8 mouse cellular contexts compared by ENCODE assay signal in genomic region chrX:150588023-150588764, GRCm38 (mm10). TPM values are rescaled to one million over a fixed set of nuclear protein-coding genes. Genes with fewer than 3 reads are reported as not detected.
A peak's percentile ranks its signal among the peaks of the same experiment; 100 is the strongest.
DNase-seq lines count a peak whose midpoint lies in the region; ATAC-seq lines count a peak whose summit lies in the region.

Gene Pfkfb1, plus strand, starts transcription at chrX:150588229.

- WGBS in embryonic facial prominence, embryonic 13.5 days: 25% methylated on average over 35 of the region's 35 CpGs
- WGBS in limb, embryonic 13.5 days: 21% methylated on average over 35 of the region's 35 CpGs
- whole genome bisulfite sequencing in midbrain, embryonic 16.5 days: 19% methylated on average over 34 of the region's 35 CpGs

- H3K9me3 ChIP-seq in embryonic facial prominence, embryonic 13.5 days: no peaks in the 10 kb centered on the region
- H3K9me3 ChIP-seq in limb, embryonic 13.5 days: no peaks in the 10 kb centered on the region
- no peaks in the 10 kb centered on the region for H3K9me3 ChIP-seq in midbrain, embryonic 16.5 days (replicated peaks; ENCODE audit: control insufficient read depth, low read length, poor library complexity, severe bottlenecking)

- peak; percentile 88 for ATAC-seq in embryonic facial prominence, embryonic 13.5 days (ENCODE audit: insufficient number of reproducible peaks, insufficient read depth, low FRiP score, low TSS enrichment, low read depth)
- peak; percentile 97 for ATAC-seq in limb, embryonic 13.5 days (ENCODE audit: low FRiP score, low read depth)
- ATAC-seq in midbrain, embryonic 16.5 days: peak; percentile 97

- peaks cover 17% of the 10 kb centered on the region for H3K36me3 ChIP-seq in embryonic facial prominence, embryonic 13.5 days
- H3K36me3 ChIP-seq in limb, embryonic 13.5 days: peaks cover 15% of the 10 kb centered on the region
- H3K36me3 ChIP-seq in midbrain, embryonic 16.5 days (ENCODE audit: control insufficient read depth, insufficient read depth, low read length): peaks cover 4% of the 10 kb centered on the region; the same call in 1 of the 2 replicates

- H3K27ac ChIP-seq in embryonic facial prominence, embryonic 13.5 days: peak within 1 kb of the TSS; percentile 78
- peak within 1 kb of the TSS; percentile 83 for H3K27ac ChIP-seq in limb, embryonic 13.5 days
- H3K27ac ChIP-seq in midbrain, embryonic 16.5 days (ENCODE audit: low read length): peak within 1 kb of the TSS; percentile 80

- no peaks in the 10 kb centered on the region for H3K4me1 ChIP-seq in embryonic facial prominence, embryonic 13.5 days
- no peaks in the 10 kb centered on the region for H3K4me1 ChIP-seq in limb, embryonic 13.5 days
- peaks cover 2% of the 10 kb centered on the region; the same call in 1 of the 2 replicates for H3K4me1 ChIP-seq in midbrain, embryonic 16.5 days (ENCODE audit: control insufficient read depth, insufficient read depth, low read length)

- H3K4me3 ChIP-seq in embryonic facial prominence, embryonic 13.5 days: peak within 1 kb of the TSS; percentile 56
- H3K4me3 ChIP-seq in limb, embryonic 13.5 days: peak within 1 kb of the TSS; percentile 59
- peak within 1 kb of the TSS; percentile 54 for H3K4me3 ChIP-seq in midbrain, embryonic 16.5 days (ENCODE audit: low read depth, low read length)

- DNase-seq in 3134 (ENCODE audit: extremely low read depth, insufficient read length, low spot score): peak; percentile 91
- peak; percentile 89 to 90 for DNase-seq in adrenal gland, postnatal 36 days
- peak; percentile 83 to 86 for DNase-seq in heart, adult 18-20 months
- peak; percentile 76 to 77 for DNase-seq in kidney, adult 8-10 months
- peak; percentile 66 to 83 for DNase-seq in spleen, postnatal 10 days (ENCODE audit: low spot score in 2 of 2)

- peaks cover 25% of the 10 kb centered on the region for H3K27me3 ChIP-seq in embryonic facial prominence, embryonic 13.5 days
- H3K27me3 ChIP-seq in limb, embryonic 13.5 days: peaks cover 21% of the 10 kb centered on the region; the same call in 1 of the 2 replicates
- H3K27me3 ChIP-seq in midbrain, embryonic 16.5 days (ENCODE audit: control insufficient read depth, insufficient read depth, low read depth, low read length): no peaks in the 10 kb centered on the region

- H3K4me2 ChIP-seq in embryonic facial prominence, embryonic 13.5 days: peak within 1 kb of the TSS; percentile 64
- peak within 1 kb of the TSS; percentile 66 for H3K4me2 ChIP-seq in limb, embryonic 13.5 days (replicated peaks)
- peak within 1 kb of the TSS; percentile 63 for H3K4me2 ChIP-seq in midbrain, embryonic 16.5 days (ENCODE audit: low read length)

- peak within 1 kb of the TSS; percentile 80 for H3K9ac ChIP-seq in embryonic facial prominence, embryonic 13.5 days
- peak within 1 kb of the TSS; percentile 70 for H3K9ac ChIP-seq in limb, embryonic 13.5 days
- H3K9ac ChIP-seq in midbrain, embryonic 16.5 days (ENCODE audit: low read depth, low read length): peak within 1 kb of the TSS; percentile 68

RNA-seq across cellular contexts. Expression of gene Pfkfb1, which starts in this region (rescaled TPM):
- total RNA-seq in adrenal gland, postnatal 36 days (2021): 10 to 100 TPM in 1 of 2 experiments, 1 to 10 TPM in 1; 9.7 to 11.4 TPM
- polyA plus RNA-seq in embryonic facial prominence, embryonic 13.5 days (2015; fragmentation: Nextera tagmentation; extraction: Ambion mirVana): 5.4 and 5.5 TPM in 2 replicates
- total RNA-seq in heart, adult 18-20 months (2021): 10 to 100 TPM in 1 of 2 experiments, 1 to 10 TPM in 1; 10.0 to 15.5 TPM
- 5.4 and 6.5 TPM in 2 replicates for polyA plus RNA-seq in limb, embryonic 13.5 days (2015; fragmentation: Nextera tagmentation; extraction: Ambion mirVana)
- 4.6 and 5.6 TPM in 2 replicates for polyA plus RNA-seq in midbrain, embryonic 16.5 days (2015; fragmentation: Nextera tagmentation; extraction: Ambion mirVana)

Comparison
In these comparisons a context has a peak if more than half of its experiments do, and no peak if none do; other contexts are left out.
1. Peak in every context shown above with its lines: DNase-seq, ATAC-seq, H3K4me3 ChIP-seq and H3K27ac ChIP-seq.